Mouse (Mus musculus) ES-Bruce4 (cell line): ENCODE results near the gene Zfp36l1. TPM values are rescaled to one million over a fixed set of nuclear protein-coding genes. Genes with fewer than 3 reads are reported as not detected.

Experiments used
- H3K27ac ChIP-seq: 2 replicates; pipeline ENCODE4 v1.5.1; 2012; ENCODE audit warnings: low read length, inconsistent platforms; ENCODE audit not compliant: insufficient read depth
- H3K27me3 ChIP-seq: 2 replicates; pipeline ENCODE4 v1.6.1; 2012; ENCODE audit warnings: mild to moderate bottlenecking, low read length, inconsistent platforms; ENCODE audit not compliant: control insufficient read depth, poor library complexity, insufficient read depth, severe bottlenecking
- H3K36me3 ChIP-seq: 2 replicates; pipeline ENCODE4 v1.6.1; 2012; ENCODE audit warnings: inconsistent platforms, mild to moderate bottlenecking, low read length, moderate library complexity; ENCODE audit not compliant: control insufficient read depth, poor library complexity, insufficient read depth, severe bottlenecking
- H3K4me1 ChIP-seq: one replicate; pipeline ENCODE4 v1.8.1; 2011; ENCODE audit warnings: low read length; ENCODE audit not compliant: control insufficient read depth, insufficient read depth
- H3K4me3 ChIP-seq: 2 replicates; pipeline ENCODE4 v1.5.1; 2011; ENCODE audit warnings: low read depth, mild to moderate bottlenecking, low read length
- H3K9ac ChIP-seq: 2 replicates; pipeline ENCODE4 v1.6.1; 2012; ENCODE audit warnings: low read depth, mild to moderate bottlenecking, inconsistent platforms; ENCODE audit not compliant: poor library complexity, severe bottlenecking
- H3K9me3 ChIP-seq: replicated peaks from 2 replicates; pipeline ENCODE4 v1.6.1; 2012; ENCODE audit warnings: mild to moderate bottlenecking, low read length, inconsistent platforms; ENCODE audit not compliant: control insufficient read depth, poor library complexity, insufficient read depth, severe bottlenecking
- CTCF ChIP-seq: IDR thresholded peaks from one replicate; pipeline ENCODE4 v1.8.1; 2011; ENCODE audit warnings: low read depth, low read length
- EP300 ChIP-seq: IDR thresholded peaks from 2 replicates; pipeline ENCODE4 v1.6.1; 2011; ENCODE audit warnings: low read depth, low read length; ENCODE audit not compliant: insufficient read depth
- POLR2A ChIP-seq: IDR thresholded peaks from one replicate; pipeline ENCODE4 v1.8.1; 2011; ENCODE audit warnings: low read length; ENCODE audit not compliant: insufficient read depth
- polyA plus RNA-seq: library from polyadenylated mRNA; stranded (reverse); fragments of >200 nt; gene quantifications from 2 replicates; pipeline ENCODE4 v1.2.4, GENCODE M21; 2011; ENCODE audit warnings: low read depth; ENCODE audit not compliant: missing spikeins, insufficient read depth, insufficient read length

Gene Zfp36l1
- polyA plus RNA-seq, 1 experiment: 75.7 TPM

GRCm38 (mm10) chr12:80113586-80114021 is 791 bp upstream of the Zfp36l1 start:
- Histone ChIP-seq H3K27me3 (no peaks in the 10 kb centered on the region), H3K4me3 (peak overlapping the region; percentile 65), H3K9me3 (peaks cover 2% of the 10 kb centered on the region), H3K9ac (peak overlapping the region; percentile 89), H3K36me3 (peaks cover 8% of the 10 kb centered on the region; the same call in 1 of the 2 replicates), H3K4me1 (peaks cover 4% of the 10 kb centered on the region), H3K27ac (peak overlapping the region; percentile 23; the same call in 1 of the 2 replicates)
- TF ChIP-seq CTCF (no peak), POLR2A (no peak), EP300 (no peak)

GRCm38 (mm10) chr12:80112071-80112660 is 647 bp downstream of the Zfp36l1 start:
- H3K4me3 ChIP-seq: peak overlapping the region; percentile 92
- H3K9ac ChIP-seq: peak overlapping the region; percentile 89
- TF ChIP-seq CTCF: no peak
- TF ChIP-seq POLR2A: no peak
- no peak for TF ChIP-seq EP300
- peak overlapping the region; percentile 55 for H3K27ac ChIP-seq
- no peaks in the 10 kb centered on the region for H3K27me3 ChIP-seq
- no peaks in the 10 kb centered on the region for H3K9me3 ChIP-seq
- peaks cover 8% of the 10 kb centered on the region; the same call in 1 of the 2 replicates for H3K36me3 ChIP-seq
- H3K4me1 ChIP-seq: peaks cover under 1% of the 10 kb centered on the region

- TF ChIP-seq CTCF: no peak
- peak; percentile 48; the same call in 1 of the 2 replicates for TF ChIP-seq EP300
- TF ChIP-seq POLR2A: no peak
- H3K9me3 ChIP-seq: no peaks in the 10 kb centered on the region
- peak overlapping the region; percentile 55 for H3K27ac ChIP-seq
- H3K4me3 ChIP-seq: peak overlapping the region; percentile 92
- peaks cover 2% of the 10 kb centered on the region for H3K4me1 ChIP-seq
- H3K9ac ChIP-seq: peak overlapping the region; percentile 89
- H3K27me3 ChIP-seq: no peaks in the 10 kb centered on the region
- H3K36me3 ChIP-seq: peaks cover 8% of the 10 kb centered on the region; the same call in 1 of the 2 replicates
Observed at GRCm38 (mm10) chr12:80111131-80112070, 1.4 kb downstream of the Zfp36l1 start.

- peak overlapping the region; percentile 89 for H3K9ac ChIP-seq
- H3K4me3 ChIP-seq: peak overlapping the region; percentile 26
- peaks cover 8% of the 10 kb centered on the region; the same call in 1 of the 2 replicates for H3K36me3 ChIP-seq
- no peaks in the 10 kb centered on the region for H3K9me3 ChIP-seq
- TF ChIP-seq EP300: no peak
- TF ChIP-seq CTCF: no peak
- no peak for TF ChIP-seq POLR2A
- H3K27me3 ChIP-seq: no peaks in the 10 kb centered on the region
- H3K27ac ChIP-seq: no peak overlapping the region
- H3K4me1 ChIP-seq: peaks cover 2% of the 10 kb centered on the region
Observed at GRCm38 (mm10) chr12:80110546-80110870, 2.3 kb downstream of the Zfp36l1 start.

GRCm38 (mm10) chr12:80109753-80110545 is 2.9 kb downstream of the Zfp36l1 start:
- Histone ChIP-seq H3K27me3 (no peaks in the 10 kb centered on the region), H3K9me3 (no peaks in the 10 kb centered on the region), H3K36me3 (peaks cover 8% of the 10 kb centered on the region; the same call in 1 of the 2 replicates), H3K27ac (no peak overlapping the region), H3K4me1 (peaks cover 2% of the 10 kb centered on the region), H3K4me3 (peak overlapping the region; percentile 26), H3K9ac (peak overlapping the region; percentile 89)
- TF ChIP-seq CTCF: no peak
- no peak for TF ChIP-seq EP300
- no peak for TF ChIP-seq POLR2A
